Mouse (Mus musculus) intestine, postnatal 0 days (tissue): Measurements from ENCODE around the gene Tbca. TPM values are rescaled to one million over a fixed set of nuclear protein-coding genes. Genes with fewer than 3 reads are reported as not detected.
A peak's percentile ranks its signal among the peaks of the same experiment; 100 is the strongest.

Source experiments
- ATAC-seq: fragments of 200-750 bp; cut with Nextera tagmentation; 2 replicates; pipeline ENCODE4 v1.8.0; 2017; ENCODE audit warnings: mild to moderate bottlenecking, moderate TSS enrichment, moderate library complexity
- H3K27ac ChIP-seq: fragments of 300-500 bp; sonication (generic); 2 replicates; pipeline ENCODE4 v1.5.1; 2014; ENCODE audit warnings: mild to moderate bottlenecking, low read depth, low read length, moderate library complexity
- H3K27me3 ChIP-seq: fragments of 300-500 bp; sonication (generic); replicated peaks from 2 replicates; pipeline ENCODE4 v1.6.1; 2014; ENCODE audit warnings: low read length, mixed read lengths; ENCODE audit not compliant: control insufficient read depth, insufficient read depth
- H3K36me3 ChIP-seq: fragments of 300-500 bp; sonication (generic); 2 replicates; pipeline ENCODE4 v1.6.1; 2014; ENCODE audit warnings: mild to moderate bottlenecking, moderate library complexity; ENCODE audit not compliant: control insufficient read depth, insufficient read depth
- H3K4me1 ChIP-seq: fragments of 300-500 bp; sonication (generic); replicated peaks from 2 replicates; pipeline ENCODE4 v1.6.1; 2014; ENCODE audit warnings: antibody characterized with exemption, low read length, mixed read lengths; ENCODE audit not compliant: control insufficient read depth, insufficient read depth
- H3K4me2 ChIP-seq: fragments of 300-500 bp; sonication (generic); replicated peaks from 2 replicates; pipeline ENCODE4 v1.6.1; 2014; ENCODE audit warnings: low read depth, mild to moderate bottlenecking, moderate library complexity
- H3K4me3 ChIP-seq: fragments of 300-500 bp; sonication (generic); 2 replicates; pipeline ENCODE4 v1.5.1; 2014; ENCODE audit warnings: low read depth, low read length
- H3K9ac ChIP-seq: fragments of 300-500 bp; sonication (generic); 2 replicates; pipeline ENCODE4 v1.6.1; 2014; ENCODE audit warnings: mild to moderate bottlenecking, low read depth, low read length
- H3K9me3 ChIP-seq: fragments of 300-500 bp; sonication (generic); 2 replicates; pipeline ENCODE4 v1.6.1; 2016; ENCODE audit warnings: mixed run types; ENCODE audit not compliant: control insufficient read depth
- CTCF ChIP-seq: sonication (generic); IDR thresholded peaks from 2 replicates; pipeline ENCODE4 v1.5.1; 2016; ENCODE audit warnings: low read depth, mild to moderate bottlenecking, control low read depth, antibody characterized with exemption, moderate library complexity
- WGBS: fragments of 180-500 bp; shearing (Covaris S2); extraction: QIAGEN DNeasy Blood & Tissue Kit; methylation state at CpG from one replicate; pipeline ENCODE4 v1.1.7; 2014; 5-methylcytosine and 5-hydroxymethylcytosine counted together
- polyA plus RNA-seq: library from polyadenylated mRNA; unstranded; fragments of >200 nt; fragmentation: Nextera tagmentation; extraction: Ambion mirVana; gene quantifications from 2 replicates; pipeline ENCODE4 v1.2.1, GENCODE M21; 2015

The Tbca gene
- polyA plus RNA-seq = 378 and 387 TPM in 2 replicates

- peak within 1 kb of the TSS; percentile 94 for H3K9ac ChIP-seq
- TF ChIP-seq CTCF = no peak
- H3K27me3 ChIP-seq = no peaks in the 10 kb centered on the region
- H3K4me3 ChIP-seq = peak within 1 kb of the TSS; percentile 97
- H3K36me3 ChIP-seq = no peaks in the 10 kb centered on the region
- H3K9me3 ChIP-seq = no peaks in the 10 kb centered on the region
- H3K4me1 ChIP-seq = 0 out of 2 replicates have a peak, but pooled peaks cover 5% of the 10 kb centered on the region
- under 1% methylated on average over 61 of the region's 81 CpGs for WGBS
- peak within 1 kb of the TSS; percentile 96 for H3K27ac ChIP-seq
- H3K4me2 ChIP-seq = peak within 1 kb of the TSS; percentile 72
- peak; percentile 93 for ATAC-seq
Observed at GRCm38 (mm10) chr13:94788771-94789649, at the start of gene Tbca. TSS of gene Tbca (plus strand) at chr13:94788910.

GRCm38 (mm10) chr13:94745176-94745575 is 43.5 kb upstream of the Tbca start:
- Histone ChIP-seq H3K4me3 (no peak overlapping the region), H3K9ac (no peak overlapping the region), H3K9me3 (no peaks in the 10 kb centered on the region), H3K4me1 (no peaks in the 10 kb centered on the region), H3K27me3 (no peaks in the 10 kb centered on the region; the same call in 1 of the 2 replicates), H3K36me3 (no peaks in the 10 kb centered on the region), H3K27ac (no peak overlapping the region), H3K4me2 (no peak overlapping the region)
- WGBS = 81% methylated on average over 1 of the region's 1 CpGs
- no peak for TF ChIP-seq CTCF
- no peak for ATAC-seq

DNA sequence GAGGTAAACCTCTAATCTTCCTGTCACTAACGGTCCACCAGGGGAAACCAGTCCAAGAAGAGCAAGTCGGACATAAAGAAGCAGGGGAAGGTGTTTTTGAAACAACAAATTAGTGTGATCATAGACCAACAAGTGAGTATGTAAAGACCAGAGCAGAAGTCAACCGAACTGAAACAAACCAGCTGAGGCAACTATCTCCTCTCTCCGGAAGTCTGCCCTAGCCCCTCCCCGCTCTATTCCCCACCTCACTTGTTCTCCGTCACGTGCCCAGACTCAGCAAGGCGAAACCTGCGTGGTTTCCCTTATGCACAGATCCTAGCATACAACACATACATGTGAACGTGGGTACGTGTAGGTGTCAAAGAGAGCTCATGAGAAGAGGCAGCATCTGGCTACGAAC is 22.9 kb upstream of the Tbca start:
- no peak for TF ChIP-seq CTCF
- no peaks in the 10 kb centered on the region for H3K9me3 ChIP-seq
- no peak for ATAC-seq
- H3K4me3 ChIP-seq = no peak overlapping the region
- H3K27ac ChIP-seq = no peak overlapping the region
- no peaks in the 10 kb centered on the region for H3K27me3 ChIP-seq
- WGBS = 88% methylated on average over 12 of the region's 12 CpGs
- no peaks in the 10 kb centered on the region for H3K36me3 ChIP-seq
- H3K9ac ChIP-seq = no peak overlapping the region
- no peak overlapping the region for H3K4me2 ChIP-seq
- 0 out of 2 replicates have a peak, but pooled peaks cover 6% of the 10 kb centered on the region for H3K4me1 ChIP-seq

DNA sequence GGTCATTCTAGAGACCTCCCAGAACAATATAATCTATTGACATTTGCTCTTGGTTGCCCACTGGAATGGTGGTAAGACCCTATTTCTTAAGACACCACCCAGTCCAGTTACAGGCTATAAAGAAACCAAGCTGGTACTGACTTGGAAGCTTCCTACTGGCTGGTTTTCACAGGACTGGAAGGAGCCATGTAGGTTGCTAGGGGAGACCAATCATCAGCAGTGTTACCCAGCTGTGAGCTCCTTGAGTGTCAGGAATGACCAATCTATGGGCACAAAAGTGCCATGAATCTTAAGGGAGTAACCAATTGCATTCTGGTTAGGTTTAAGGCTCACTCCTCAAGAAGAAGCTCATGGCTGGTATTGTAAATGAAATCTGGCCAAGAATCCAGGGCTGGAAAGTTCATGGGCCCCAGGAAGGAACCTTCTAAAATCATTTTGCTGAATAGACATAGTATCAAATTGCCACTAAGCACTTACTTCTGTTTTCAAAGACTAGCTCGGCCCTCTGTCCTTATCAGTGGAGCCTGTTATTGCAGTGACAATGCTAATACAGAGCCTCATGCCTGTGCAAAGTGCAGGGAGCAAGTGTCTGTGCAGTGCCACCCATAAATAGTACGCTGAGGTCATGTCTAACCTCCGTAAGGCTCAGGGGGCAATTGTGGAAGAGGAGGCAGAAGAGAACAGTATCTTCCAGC is 20.1 kb upstream of the Tbca start:
- no peaks in the 10 kb centered on the region for H3K36me3 ChIP-seq
- no peaks in the 10 kb centered on the region for H3K27me3 ChIP-seq
- ATAC-seq = peak; percentile 99
- WGBS = 33% methylated on average over 3 of the region's 3 CpGs
- H3K4me2 ChIP-seq = peak overlapping the region; percentile 40
- TF ChIP-seq CTCF = no peak
- H3K4me1 ChIP-seq = 0 out of 2 replicates have a peak, but pooled peaks cover 6% of the 10 kb centered on the region
- H3K4me3 ChIP-seq = no peak overlapping the region
- 0 out of 2 replicates have a peak overlapping the region, but pooled peaks have one; percentile 27 for H3K9ac ChIP-seq
- peak overlapping the region; percentile 67 for H3K27ac ChIP-seq
- no peaks in the 10 kb centered on the region for H3K9me3 ChIP-seq

DNA sequence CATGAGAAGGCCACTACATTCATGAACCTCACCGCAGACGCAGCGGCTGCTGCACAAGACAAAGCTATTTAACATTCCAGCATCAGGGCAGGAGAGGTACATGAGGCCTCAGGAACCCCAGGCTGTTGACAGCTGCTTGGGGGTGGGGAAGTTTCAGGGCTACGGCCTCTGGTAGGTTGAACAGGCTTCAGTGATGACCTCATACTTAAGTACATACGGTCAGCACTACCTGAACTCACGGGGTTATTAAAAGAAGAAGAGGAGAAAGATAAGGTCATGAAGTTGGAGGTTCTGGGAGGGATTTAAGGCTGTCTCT is 19.6 kb upstream of the Tbca start:
- ATAC-seq = peak; percentile 91
- Histone ChIP-seq H3K27ac (peak overlapping the region; percentile 67), H3K9ac (0 out of 2 replicates have a peak overlapping the region, but pooled peaks have one; percentile 27), H3K4me3 (no peak overlapping the region), H3K27me3 (no peaks in the 10 kb centered on the region), H3K9me3 (no peaks in the 10 kb centered on the region), H3K4me1 (0 out of 2 replicates have a peak, but pooled peaks cover 6% of the 10 kb centered on the region), H3K4me2 (peak overlapping the region; percentile 40), H3K36me3 (no peaks in the 10 kb centered on the region)
- TF ChIP-seq CTCF = no peak
- WGBS = 35% methylated on average over 6 of the region's 6 CpGs

DNA sequence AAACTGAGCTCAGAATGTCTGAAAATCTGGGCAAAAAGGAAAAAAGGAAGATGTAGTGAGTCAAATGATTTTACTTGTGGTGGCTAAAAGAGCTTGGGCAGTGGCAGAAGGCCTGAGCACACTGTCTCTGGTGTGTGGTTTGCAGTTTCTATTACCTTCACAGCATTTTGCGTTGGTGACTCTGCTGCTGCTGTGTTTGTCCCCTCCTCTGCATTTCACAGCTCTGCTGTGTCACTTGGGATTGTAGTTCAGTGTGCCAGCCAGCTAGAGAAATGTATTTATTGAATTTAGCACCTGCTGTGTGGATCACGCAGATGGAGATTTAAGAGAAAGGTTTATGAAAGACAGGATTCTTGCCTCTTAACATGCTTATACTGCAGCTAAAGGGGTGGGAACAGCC is 1.8 kb upstream of the Tbca start:
- Histone ChIP-seq H3K9me3 (no peaks in the 10 kb centered on the region), H3K36me3 (no peaks in the 10 kb centered on the region), H3K4me1 (no peaks in the 10 kb centered on the region), H3K4me2 (no peak overlapping the region), H3K9ac (no peak overlapping the region), H3K4me3 (no peak overlapping the region), H3K27me3 (no peaks in the 10 kb centered on the region), H3K27ac (no peak overlapping the region)
- 79% methylated on average over 2 of the region's 2 CpGs for WGBS
- ATAC-seq = no peak
- TF ChIP-seq CTCF = no peak
